Mouse (Mus musculus) lung, adult 2 months (tissue): Measurements from ENCODE around the gene Dlg4.

Experiments used
- CTCF ChIP-seq: fragments of 200-500 bp; IDR thresholded peaks from 2 replicates; pipeline ENCODE4 v1.5.1; 2011; ENCODE audit warnings: mild to moderate bottlenecking, low read length, control low read depth; ENCODE audit not compliant: insufficient read depth
- POLR2A ChIP-seq: fragments of 200-500 bp; IDR thresholded peaks from 2 replicates; pipeline ENCODE4 v1.6.1; 2011; ENCODE audit warnings: low read depth, mild to moderate bottlenecking, control low read depth, low read length, borderline replicate concordance; ENCODE audit errors: extremely low read depth

DNA sequence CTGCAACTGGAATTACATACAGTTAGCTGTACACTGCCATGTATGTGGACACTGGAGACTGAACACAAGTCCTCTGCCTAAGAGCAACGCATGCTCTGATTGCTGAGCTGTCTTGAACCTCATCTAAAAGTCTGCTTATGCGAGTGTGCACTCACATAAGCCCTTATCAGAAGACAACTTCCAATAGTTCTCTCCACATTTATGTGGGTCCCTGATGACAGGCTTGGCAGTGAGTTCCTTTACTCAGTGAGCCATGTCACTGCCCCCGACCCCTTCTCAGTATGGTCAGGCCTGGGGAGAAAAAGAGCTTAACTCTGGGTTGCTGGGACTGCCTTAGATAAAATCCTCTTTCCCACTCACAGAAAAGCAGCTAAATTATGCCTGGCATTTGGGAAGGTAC lies at the start of gene Dlg4:
- TF ChIP-seq CTCF, result no peak
- no peak for TF ChIP-seq POLR2A
